ENCODE assay signal across 28 mouse cellular contexts in the genomic region with DNA sequence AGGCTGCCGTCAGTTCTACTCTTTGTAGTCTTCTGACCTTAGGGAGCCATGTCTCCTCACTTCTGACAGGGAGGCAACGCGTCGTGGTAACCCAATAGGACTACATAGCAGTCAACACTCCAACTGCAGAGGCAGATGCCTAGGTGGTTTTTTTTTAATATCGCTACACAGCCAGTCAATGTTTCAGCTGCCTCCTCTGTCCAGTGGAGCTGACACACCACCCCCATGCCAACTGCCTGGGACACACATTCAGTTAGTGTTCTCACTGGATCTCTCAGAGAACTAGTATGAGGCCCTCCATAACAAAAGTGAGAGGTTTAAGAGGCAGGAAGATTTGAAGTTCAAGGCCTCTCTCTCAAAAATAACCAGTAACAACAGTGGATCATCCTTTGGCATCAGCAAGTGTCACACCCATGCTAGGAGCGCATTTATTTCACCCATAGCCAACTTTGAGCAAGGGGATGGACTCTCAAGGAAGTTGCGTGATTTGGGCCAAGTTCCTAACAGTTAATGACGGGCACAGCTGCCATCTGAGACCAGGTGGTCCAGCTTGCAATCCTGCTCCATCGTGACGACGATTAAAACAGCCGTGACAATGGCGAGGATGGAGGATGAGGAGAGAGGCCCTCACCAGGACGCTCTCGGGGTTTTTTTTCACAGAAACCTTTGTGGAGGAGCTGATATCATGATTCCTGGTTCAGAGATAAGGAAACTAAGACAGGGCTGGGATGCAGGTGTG. TPM values are rescaled to one million over a fixed set of nuclear protein-coding genes. Genes with fewer than 3 reads are reported as not detected.
DNase-seq lines count a peak whose midpoint lies in the region; ATAC-seq and TF ChIP-seq lines count a peak whose summit lies in the region.
"Had no signal": no experiment of that assay in that cellular context is flagged by ENCODE, and none has a peak within 500 bp of the region (broad histone marks: within the 10 kb centered on the region; RNA-seq: fewer than 3 reads in every experiment).

No protein-coding gene starts in this region.

- TF ChIP-seq CTCF in hindbrain, postnatal 0 days (IDR thresholded peaks at IDR 0.05; ENCODE audit: low read depth), result no peak

- H3K9ac ChIP-seq in embryonic facial prominence, embryonic 12.5 days, result no peak overlapping the region
- H3K9ac ChIP-seq in hindbrain, postnatal 0 days (replicated peaks; ENCODE audit: low read length), result no peak overlapping the region
- H3K9ac ChIP-seq in midbrain, embryonic 15.5 days, result no peak overlapping the region
- no peak overlapping the region for H3K9ac ChIP-seq in midbrain, embryonic 11.5 days (ENCODE audit: low read length)
- H3K9ac ChIP-seq in hindbrain, embryonic 13.5 days, result no peak overlapping the region
- H3K9ac ChIP-seq: forebrain, embryonic 15.5 days; heart, embryonic 12.5 days; kidney, embryonic 15.5 days; limb, embryonic 13.5 days; liver, embryonic 12.5 days; liver, postnatal 0 days had no signal

- WGBS in embryonic facial prominence, embryonic 12.5 days, result 80% methylated on average over 15 of the region's 15 CpGs
- 88% methylated on average over 15 of the region's 15 CpGs for WGBS in embryonic facial prominence, embryonic 10.5 days
- WGBS in hindbrain, embryonic 10.5 days, result 83% methylated on average over 15 of the region's 15 CpGs
- 47% methylated on average over 15 of the region's 15 CpGs for WGBS in hindbrain, postnatal 0 days
- 66% methylated on average over 15 of the region's 15 CpGs for WGBS in midbrain, embryonic 15.5 days
- WGBS in midbrain, embryonic 11.5 days, result 87% methylated on average over 15 of the region's 15 CpGs
- 59% methylated on average over 15 of the region's 15 CpGs for WGBS in hindbrain, embryonic 13.5 days

- no peak for DNase-seq in embryonic facial prominence, embryonic 10.5 days (ENCODE audit: low spot score)
- DNase-seq in hindbrain, embryonic 10.5 days (ENCODE audit: low spot score), result no peak
- DNase-seq in hindbrain, postnatal 0 days (ENCODE audit: low spot score), result no peak
- DNase-seq in midbrain, embryonic 11.5 days (ENCODE audit: low spot score, missing footprints), result no peak
- DNase-seq in layer of hippocampus, postnatal 14 days (ENCODE audit: low spot score in 2 of 2), result no peak
- DNase-seq: adrenal gland, adult 8-10 months; cerebellum, adult 2 months; cerebellum, postnatal 14 days; heart, adult 18-20 months; kidney, adult 18-20 months; kidney, postnatal 25 days; liver, postnatal 0 days; lung, postnatal 36 days; right cerebral cortex, postnatal 14 days; thymus, adult 18-20 months; thymus, postnatal 25 days had no signal

- H3K27ac ChIP-seq in embryonic facial prominence, embryonic 12.5 days, result no peak overlapping the region
- no peak overlapping the region for H3K27ac ChIP-seq in embryonic facial prominence, embryonic 10.5 days (replicated peaks)
- peak overlapping the region; percentile 67 for H3K27ac ChIP-seq in hindbrain, embryonic 10.5 days
- no peak overlapping the region for H3K27ac ChIP-seq in hindbrain, postnatal 0 days
- H3K27ac ChIP-seq in midbrain, embryonic 15.5 days, result no peak overlapping the region
- no peak overlapping the region for H3K27ac ChIP-seq in midbrain, embryonic 11.5 days (ENCODE audit: low read depth, low read length)
- peak overlapping the region; percentile 12; the same call in 1 of the 2 replicates for H3K27ac ChIP-seq in hindbrain, embryonic 13.5 days
- H3K27ac ChIP-seq: forebrain, embryonic 10.5 days; forebrain, embryonic 15.5 days; kidney, embryonic 15.5 days; left cerebral cortex, adult 2 months; liver, embryonic 12.5 days had no signal

- H3K36me3 ChIP-seq in embryonic facial prominence, embryonic 12.5 days, result peaks cover 51% of the 10 kb centered on the region
- peaks cover 94% of the 10 kb centered on the region for H3K36me3 ChIP-seq in embryonic facial prominence, embryonic 10.5 days (replicated peaks)
- peaks cover 98% of the 10 kb centered on the region for H3K36me3 ChIP-seq in hindbrain, embryonic 10.5 days
- H3K36me3 ChIP-seq in hindbrain, postnatal 0 days (ENCODE audit: insufficient read depth, low read length), result peaks cover 20% of the 10 kb centered on the region
- H3K36me3 ChIP-seq in midbrain, embryonic 15.5 days (replicated peaks), result peaks cover 13% of the 10 kb centered on the region; the same call in 1 of the 2 replicates
- H3K36me3 ChIP-seq in midbrain, embryonic 11.5 days (ENCODE audit: control insufficient read depth, insufficient read depth, low read length), result peaks cover 20% of the 10 kb centered on the region
- peaks cover 55% of the 10 kb centered on the region for H3K36me3 ChIP-seq in hindbrain, embryonic 13.5 days

- H3K9me3 ChIP-seq in embryonic facial prominence, embryonic 12.5 days, result no peaks in the 10 kb centered on the region
- H3K9me3 ChIP-seq in embryonic facial prominence, embryonic 10.5 days, result no peaks in the 10 kb centered on the region
- H3K9me3 ChIP-seq in hindbrain, embryonic 10.5 days, result no peaks in the 10 kb centered on the region
- no peaks in the 10 kb centered on the region for H3K9me3 ChIP-seq in hindbrain, postnatal 0 days (ENCODE audit: low read length)
- H3K9me3 ChIP-seq in midbrain, embryonic 15.5 days, result no peaks in the 10 kb centered on the region
- H3K9me3 ChIP-seq in midbrain, embryonic 11.5 days (ENCODE audit: control insufficient read depth, low read length), result no peaks in the 10 kb centered on the region
- no peaks in the 10 kb centered on the region for H3K9me3 ChIP-seq in hindbrain, embryonic 13.5 days
- H3K9me3 ChIP-seq: forebrain, embryonic 10.5 days; forebrain, embryonic 15.5 days; heart, embryonic 12.5 days; kidney, embryonic 15.5 days; limb, embryonic 13.5 days; liver, embryonic 12.5 days had no signal

- H3K4me3 ChIP-seq in embryonic facial prominence, embryonic 12.5 days, result no peak overlapping the region
- H3K4me3 ChIP-seq in embryonic facial prominence, embryonic 10.5 days, result no peak overlapping the region
- no peak overlapping the region for H3K4me3 ChIP-seq in hindbrain, embryonic 10.5 days
- H3K4me3 ChIP-seq in hindbrain, postnatal 0 days (ENCODE audit: low read length), result no peak overlapping the region
- H3K4me3 ChIP-seq in midbrain, embryonic 15.5 days, result no peak overlapping the region
- no peak overlapping the region for H3K4me3 ChIP-seq in midbrain, embryonic 11.5 days (ENCODE audit: low read depth, low read length)
- no peak overlapping the region for H3K4me3 ChIP-seq in hindbrain, embryonic 13.5 days
- H3K4me3 ChIP-seq: forebrain, embryonic 10.5 days; forebrain, embryonic 15.5 days; heart, embryonic 12.5 days; kidney, embryonic 15.5 days; left cerebral cortex, adult 2 months; limb, embryonic 13.5 days; liver, embryonic 12.5 days had no signal

- H3K4me2 ChIP-seq in embryonic facial prominence, embryonic 12.5 days (replicated peaks), result 0 out of 2 replicates have a peak overlapping the region, but pooled peaks have one; percentile 7
- H3K4me2 ChIP-seq in hindbrain, postnatal 0 days (ENCODE audit: low read depth, low read length), result no peak overlapping the region
- peak overlapping the region; percentile 2; the same call in 1 of the 2 replicates for H3K4me2 ChIP-seq in midbrain, embryonic 15.5 days
- no peak overlapping the region for H3K4me2 ChIP-seq in midbrain, embryonic 11.5 days
- H3K4me2 ChIP-seq in hindbrain, embryonic 13.5 days, result no peak overlapping the region
- H3K4me2 ChIP-seq: forebrain, embryonic 15.5 days; heart, embryonic 12.5 days; kidney, embryonic 15.5 days; limb, embryonic 13.5 days; liver, embryonic 12.5 days had no signal

- H3K4me1 ChIP-seq in embryonic facial prominence, embryonic 12.5 days, result peaks cover 56% of the 10 kb centered on the region
- H3K4me1 ChIP-seq in embryonic facial prominence, embryonic 10.5 days, result peaks cover 72% of the 10 kb centered on the region
- H3K4me1 ChIP-seq in hindbrain, embryonic 10.5 days (replicated peaks), result peaks cover 92% of the 10 kb centered on the region
- H3K4me1 ChIP-seq in hindbrain, postnatal 0 days (ENCODE audit: insufficient read depth, low read length), result peaks cover 7% of the 10 kb centered on the region; the same call in 1 of the 2 replicates
- peaks cover 60% of the 10 kb centered on the region for H3K4me1 ChIP-seq in midbrain, embryonic 15.5 days
- peaks cover 36% of the 10 kb centered on the region for H3K4me1 ChIP-seq in midbrain, embryonic 11.5 days (ENCODE audit: control insufficient read depth, insufficient read depth, low read length)
- H3K4me1 ChIP-seq in hindbrain, embryonic 13.5 days (replicated peaks), result peaks cover 93% of the 10 kb centered on the region

- no peak for ATAC-seq in embryonic facial prominence, embryonic 12.5 days (ENCODE audit: insufficient number of reproducible peaks, insufficient read depth, low FRiP score, low TSS enrichment)
- no peak for ATAC-seq in hindbrain, postnatal 0 days
- ATAC-seq in midbrain, embryonic 15.5 days (replicated peaks), result no peak
- no peak for ATAC-seq in midbrain, embryonic 11.5 days (ENCODE audit: low FRiP score)
- no peak for ATAC-seq in hindbrain, embryonic 13.5 days (ENCODE audit: low FRiP score)
- ATAC-seq: forebrain, embryonic 15.5 days; liver, embryonic 12.5 days; liver, postnatal 0 days; midbrain, embryonic 16.5 days had no signal

- no peaks in the 10 kb centered on the region for H3K27me3 ChIP-seq in embryonic facial prominence, embryonic 12.5 days
- H3K27me3 ChIP-seq in embryonic facial prominence, embryonic 10.5 days (replicated peaks; ENCODE audit: low read depth, poor library complexity, severe bottlenecking), result no peaks in the 10 kb centered on the region
- H3K27me3 ChIP-seq in hindbrain, embryonic 10.5 days (ENCODE audit: insufficient read depth, poor library complexity, severe bottlenecking), result no peaks in the 10 kb centered on the region
- H3K27me3 ChIP-seq in hindbrain, postnatal 0 days (ENCODE audit: insufficient read depth, low read length), result no peaks in the 10 kb centered on the region
- H3K27me3 ChIP-seq in midbrain, embryonic 15.5 days (replicated peaks), result no peaks in the 10 kb centered on the region
- H3K27me3 ChIP-seq in midbrain, embryonic 11.5 days (ENCODE audit: control insufficient read depth, insufficient read depth, low read length), result no peaks in the 10 kb centered on the region
- no peaks in the 10 kb centered on the region for H3K27me3 ChIP-seq in hindbrain, embryonic 13.5 days
- H3K27me3 ChIP-seq: CH12.LX; forebrain, embryonic 15.5 days; heart, embryonic 12.5 days; kidney, embryonic 15.5 days; limb, embryonic 13.5 days; liver, embryonic 12.5 days had no signal

RNA-seq across cellular contexts. Expression of gene Msi2, which starts 8.3 kb away (rescaled TPM):
- polyA plus RNA-seq in embryonic facial prominence, embryonic 12.5 days (2016; fragmentation: Nextera tagmentation; extraction: Ambion mirVana), result 22.0 and 25.8 TPM in 2 replicates
- 20.2 and 22.6 TPM in 2 replicates for polyA plus RNA-seq in embryonic facial prominence, embryonic 10.5 days (2016; fragmentation: Nextera tagmentation; extraction: Ambion mirVana)
- polyA plus RNA-seq in hindbrain, embryonic 10.5 days (2016; fragmentation: Nextera tagmentation; extraction: Ambion mirVana), result 27.3 and 29.9 TPM in 2 replicates
- total RNA-seq in hindbrain, postnatal 0 days (2014; rRNA removed), result 165 and 170 TPM in 2 replicates
- polyA plus RNA-seq in hindbrain, postnatal 0 days (2015; fragmentation: Nextera tagmentation; extraction: Ambion mirVana), result 33.0 and 36.8 TPM in 2 replicates
- polyA plus RNA-seq in midbrain, embryonic 15.5 days (2015; fragmentation: Nextera tagmentation; extraction: Ambion mirVana), result 32.0 and 33.6 TPM in 2 replicates
- 25.7 and 27.0 TPM in 2 replicates for polyA plus RNA-seq in midbrain, embryonic 11.5 days (2014; fragmentation: Nextera tagmentation; extraction: Ambion mirVana)
- 36.6 and 41.0 TPM in 2 replicates for polyA plus RNA-seq in hindbrain, embryonic 13.5 days (2015; fragmentation: Nextera tagmentation; extraction: Ambion mirVana)
- 100 to 1,000 TPM; 116 to 121 TPM for total RNA-seq in layer of hippocampus, postnatal 14 days (2021)

Comparison
In these comparisons a context has a peak if more than half of its experiments do, and no peak if none do; other contexts are left out.
1. H3K27ac ChIP-seq: peak in hindbrain, embryonic 10.5 days (single experiment) and hindbrain, embryonic 13.5 days (single experiment); none in embryonic facial prominence, embryonic 12.5 days (single experiment), embryonic facial prominence, embryonic 10.5 days (single experiment), hindbrain, postnatal 0 days (single experiment), midbrain, embryonic 15.5 days (single experiment) and midbrain, embryonic 11.5 days (single experiment).
2. H3K4me2 ChIP-seq: peak in embryonic facial prominence, embryonic 12.5 days (single experiment) and midbrain, embryonic 15.5 days (single experiment); none in hindbrain, postnatal 0 days (single experiment), midbrain, embryonic 11.5 days (single experiment) and hindbrain, embryonic 13.5 days (single experiment).